Comparison of ENCODE assay signal across 21 mouse cellular contexts in genomic region chr16:63510069-63510468, GRCm38 (mm10).
A peak's percentile ranks its signal among the peaks of the same experiment; 100 is the strongest.
DNase-seq lines count a peak whose midpoint lies in the region; ATAC-seq and TF ChIP-seq lines count a peak whose summit lies in the region.
"Had no signal": no experiment of that assay in that cellular context is flagged by ENCODE, and none has a peak within 500 bp of the region (broad histone marks: within the 10 kb centered on the region; RNA-seq: fewer than 3 reads in every experiment).

No protein-coding gene starts in this region.

- TF ChIP-seq CTCF in lung, embryonic 14.5 days (IDR thresholded peaks at IDR 0.05; ENCODE audit: low read depth) = no peak
- TF ChIP-seq CTCF in lung, adult 2 months (IDR thresholded peaks at IDR 0.05; ENCODE audit: insufficient read depth, low read length) = no peak

- DNase-seq in lung, embryonic 14.5 days = peak; percentile 52
- DNase-seq in lung, adult 2 months = no peak
- no peak for DNase-seq in lung, postnatal 36 days
- DNase-seq in lung, adult 18-20 months = no peak
- DNase-seq: adrenal gland, adult 2 months; adrenal gland, adult 8-10 months; adrenal gland, postnatal 10 days; adrenal gland, postnatal 14 days; adrenal gland, postnatal 25 days; adrenal gland, postnatal 36 days; B cell, adult 2 months; cerebellum, adult 11 months; cerebellum, adult 11-12 months; cerebellum, adult 18-20 months had no signal

- no peaks in the 10 kb centered on the region for H3K27me3 ChIP-seq in lung, embryonic 14.5 days (ENCODE audit: insufficient read depth, low read length)
- no peaks in the 10 kb centered on the region for H3K27me3 ChIP-seq in lung, embryonic 15.5 days
- H3K27me3 ChIP-seq in lung, embryonic 16.5 days (ENCODE audit: control insufficient read depth, insufficient read depth, low read depth, low read length) = no peaks in the 10 kb centered on the region
- H3K27me3 ChIP-seq: CH12.LX, Patski had no signal

- ATAC-seq in lung, embryonic 14.5 days (ENCODE audit: insufficient read depth) = peak; percentile 60; the same call in 1 of the 2 replicates
- peak; percentile 52; the same call in 1 of the 2 replicates for ATAC-seq in lung, embryonic 15.5 days (ENCODE audit: borderline replicate concordance, extremely low read depth, low FRiP score, low TSS enrichment)
- peak; percentile 57 for ATAC-seq in lung, embryonic 16.5 days (ENCODE audit: low read depth)
- ATAC-seq: activated CD4-positive, CD25-positive, alpha-beta regulatory T cell, adult 4 months; CD4-positive, CD25-positive, alpha-beta regulatory T cell, adult 4 months; Patski had no signal

- no peaks in the 10 kb centered on the region for H3K36me3 ChIP-seq in lung, embryonic 14.5 days (ENCODE audit: insufficient read depth)
- H3K36me3 ChIP-seq in lung, embryonic 15.5 days = no peaks in the 10 kb centered on the region
- H3K36me3 ChIP-seq in lung, embryonic 16.5 days (ENCODE audit: control insufficient read depth, insufficient read depth, low read length) = no peaks in the 10 kb centered on the region
- H3K36me3 ChIP-seq: G1E had no signal

- no peak overlapping the region for H3K4me2 ChIP-seq in lung, embryonic 14.5 days
- H3K4me2 ChIP-seq in lung, embryonic 15.5 days = no peak overlapping the region
- H3K4me2 ChIP-seq in lung, embryonic 16.5 days (ENCODE audit: low read depth, low read length) = no peak overlapping the region

- H3K9me3 ChIP-seq in lung, embryonic 14.5 days (ENCODE audit: low read depth, low read length) = no peaks in the 10 kb centered on the region
- H3K9me3 ChIP-seq in lung, embryonic 15.5 days = no peaks in the 10 kb centered on the region
- no peaks in the 10 kb centered on the region for H3K9me3 ChIP-seq in lung, embryonic 16.5 days (ENCODE audit: control insufficient read depth, low read length)

- TF ChIP-seq POLR2A in lung, adult 2 months (IDR thresholded peaks at IDR 0.05; ENCODE audit: borderline replicate concordance, extremely low read depth, low read depth, low read length) = no peak

- no peaks in the 10 kb centered on the region for H3K4me1 ChIP-seq in lung, embryonic 14.5 days (ENCODE audit: insufficient read depth)
- H3K4me1 ChIP-seq in lung, adult 2 months (ENCODE audit: control insufficient read depth, insufficient read depth, low read length) = no peaks in the 10 kb centered on the region
- H3K4me1 ChIP-seq in lung, embryonic 15.5 days = no peaks in the 10 kb centered on the region
- no peaks in the 10 kb centered on the region for H3K4me1 ChIP-seq in lung, embryonic 16.5 days (replicated peaks; ENCODE audit: control insufficient read depth, insufficient read depth, low read length)

- H3K9ac ChIP-seq in lung, embryonic 14.5 days = no peak overlapping the region
- no peak overlapping the region for H3K9ac ChIP-seq in lung, embryonic 15.5 days
- H3K9ac ChIP-seq in lung, embryonic 16.5 days (ENCODE audit: low read length) = no peak overlapping the region

- no peak overlapping the region for H3K27ac ChIP-seq in lung, embryonic 14.5 days (ENCODE audit: low read depth)
- H3K27ac ChIP-seq in lung, embryonic 15.5 days = no peak overlapping the region
- H3K27ac ChIP-seq in lung, embryonic 16.5 days (ENCODE audit: low read length) = no peak overlapping the region

- WGBS in lung, embryonic 14.5 days = 26% methylated on average over 2 of the region's 2 CpGs
- 42% methylated on average over 2 of the region's 2 CpGs for WGBS in lung, adult 2 months
- 30% methylated on average over 2 of the region's 2 CpGs for WGBS in lung, embryonic 15.5 days
- WGBS in lung, embryonic 16.5 days = 34% methylated on average over 2 of the region's 2 CpGs

- H3K4me3 ChIP-seq in lung, embryonic 14.5 days (ENCODE audit: low read depth, low read length) = no peak overlapping the region
- H3K4me3 ChIP-seq in lung, adult 2 months (replicated peaks; ENCODE audit: extremely low read depth, low read depth, low read length) = no peak overlapping the region
- no peak overlapping the region for H3K4me3 ChIP-seq in lung, embryonic 15.5 days
- no peak overlapping the region for H3K4me3 ChIP-seq in lung, embryonic 16.5 days (ENCODE audit: low read length)
